Mouse (Mus musculus) intestine, embryonic 16.5 days (tissue): ENCODE results near the gene Dock7. TPM values are rescaled to one million over a fixed set of nuclear protein-coding genes. Genes with fewer than 3 reads are reported as not detected.
"Not testable (repeated sequence)": the region's sequence is repeated elsewhere in the genome, so short reads cannot be mapped to it uniquely, and the experiment has no call there.

Experiments
- ATAC-seq: fragments of 200-750 bp; cut with Nextera tagmentation; 2 replicates; pipeline ENCODE4 v1.8.0; 2017; ENCODE audit warnings: moderate TSS enrichment, moderate library complexity
- H3K27ac ChIP-seq: fragments of 300-500 bp; sonication (generic); 2 replicates; pipeline ENCODE4 v1.5.1; 2014; ENCODE audit warnings: mild to moderate bottlenecking, low read length
- H3K27me3 ChIP-seq: fragments of 300-500 bp; sonication (generic); replicated peaks from 2 replicates; pipeline ENCODE4 v1.6.1; 2014; ENCODE audit warnings: low read length, control low read depth, mixed read lengths; ENCODE audit not compliant: control insufficient read depth, insufficient read depth
- H3K36me3 ChIP-seq: fragments of 300-500 bp; sonication (generic); 2 replicates; pipeline ENCODE4 v1.6.1; 2014; ENCODE audit warnings: low read length, control low read depth; ENCODE audit not compliant: control insufficient read depth, insufficient read depth
- H3K4me1 ChIP-seq: fragments of 300-500 bp; sonication (generic); 2 replicates; pipeline ENCODE4 v1.6.1; 2014; ENCODE audit warnings: low read length, control low read depth, mixed read lengths; ENCODE audit not compliant: control insufficient read depth, insufficient read depth
- H3K4me2 ChIP-seq: fragments of 300-500 bp; sonication (generic); 2 replicates; pipeline ENCODE4 v1.6.1; 2014; ENCODE audit warnings: low read depth, low read length, control low read depth
- H3K4me3 ChIP-seq: fragments of 300-500 bp; sonication (generic); 2 replicates; pipeline ENCODE4 v1.5.1; 2014; ENCODE audit warnings: mild to moderate bottlenecking, low read length
- H3K9ac ChIP-seq: fragments of 300-500 bp; sonication (generic); 2 replicates; pipeline ENCODE4 v1.6.1; 2014; ENCODE audit warnings: low read depth, low read length
- H3K9me3 ChIP-seq: fragments of 300-500 bp; sonication (generic); 2 replicates; pipeline ENCODE4 v1.6.1; 2016; ENCODE audit warnings: low read length, control low read depth; ENCODE audit not compliant: control insufficient read depth
- WGBS: fragments of 180-500 bp; shearing (Covaris S2); extraction: QIAGEN DNeasy Blood & Tissue Kit; methylation state at CpG from one replicate; pipeline ENCODE4 v1.1.7; 2014; 5-methylcytosine and 5-hydroxymethylcytosine counted together
- polyA plus RNA-seq: library from polyadenylated mRNA; unstranded; fragments of >200 nt; fragmentation: Nextera tagmentation; extraction: Ambion mirVana; gene quantifications from 2 replicates; pipeline ENCODE4 v1.2.1, GENCODE M21; 2015

The Dock7 gene
- polyA plus RNA-seq, 1 experiment from 2014 or later: 32.8 TPM

DNA sequence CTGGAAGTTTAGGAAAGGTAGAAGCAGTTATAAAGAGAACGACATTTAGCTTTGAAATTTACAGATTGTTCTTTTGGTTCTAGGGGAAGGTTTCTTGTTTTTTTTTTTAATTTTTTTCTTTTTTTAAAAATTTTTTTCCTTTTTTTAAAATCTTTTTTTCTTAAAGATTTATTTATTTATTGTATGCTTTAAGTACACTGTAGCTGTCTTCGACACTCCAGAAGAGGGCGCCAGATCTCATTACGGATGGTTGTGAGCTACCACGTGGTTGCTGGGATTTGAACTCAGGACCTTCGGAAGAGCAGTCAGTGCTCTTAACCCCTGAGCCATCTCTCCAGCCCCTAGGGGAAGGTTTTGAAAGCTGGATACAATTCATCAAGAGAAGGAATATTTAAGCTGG is 182.5 kb downstream of the Dock7 start:
- not testable (repeated sequence) for ATAC-seq, H3K27ac ChIP-seq, H3K9ac ChIP-seq, H3K36me3 ChIP-seq, H3K4me1 ChIP-seq, H3K4me3 ChIP-seq, H3K9me3 ChIP-seq, H3K27me3 ChIP-seq, H3K4me2 ChIP-seq
- WGBS: 92% methylated on average over 6 of the region's 6 CpGs

DNA sequence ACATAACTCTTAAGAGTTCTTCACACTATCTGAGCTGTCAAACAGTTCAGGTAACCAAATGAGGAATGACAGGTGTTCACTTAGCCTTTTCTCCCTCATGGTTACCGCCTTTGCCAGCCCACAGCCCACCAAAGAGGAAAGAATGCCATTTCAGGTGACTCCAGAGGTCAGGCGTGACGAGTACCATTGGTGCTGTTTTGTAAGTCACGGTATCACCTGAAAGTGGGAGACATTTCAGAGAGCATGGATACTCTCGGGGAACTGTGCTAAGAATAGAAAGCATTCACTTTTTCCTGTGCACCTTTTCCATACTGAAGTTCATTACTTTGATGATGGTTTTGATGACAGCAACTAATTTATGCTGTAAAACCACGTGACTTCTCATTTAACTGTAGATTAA is 184.7 kb downstream of the Dock7 start:
- Histone ChIP-seq H3K9ac (no peak overlapping the region), H3K9me3 (no peaks in the 10 kb centered on the region), H3K36me3 (peaks cover 12% of the 10 kb centered on the region), H3K4me1 (no peaks in the 10 kb centered on the region), H3K27ac (no peak overlapping the region), H3K4me2 (no peak overlapping the region), H3K4me3 (no peak overlapping the region), H3K27me3 (no peaks in the 10 kb centered on the region)
- WGBS: 84% methylated on average over 6 of the region's 6 CpGs
- no peak for ATAC-seq

GRCm38 (mm10) chr4:98925250-98925781 is 195.4 kb downstream of the Dock7 start:
- Histone ChIP-seq H3K36me3 (no peaks in the 10 kb centered on the region), H3K4me2 (peak overlapping the region; percentile 61), H3K9ac (peak overlapping the region; percentile 98), H3K4me3 (peak overlapping the region; percentile 97), H3K27me3 (no peaks in the 10 kb centered on the region), H3K4me1 (peaks cover 9% of the 10 kb centered on the region), H3K27ac (0 out of 2 replicates have a peak overlapping the region, but pooled peaks have one; percentile 11), H3K9me3 (no peaks in the 10 kb centered on the region)
- no peak for ATAC-seq
- 15% methylated on average over 6 of the region's 6 CpGs for WGBS

DNA sequence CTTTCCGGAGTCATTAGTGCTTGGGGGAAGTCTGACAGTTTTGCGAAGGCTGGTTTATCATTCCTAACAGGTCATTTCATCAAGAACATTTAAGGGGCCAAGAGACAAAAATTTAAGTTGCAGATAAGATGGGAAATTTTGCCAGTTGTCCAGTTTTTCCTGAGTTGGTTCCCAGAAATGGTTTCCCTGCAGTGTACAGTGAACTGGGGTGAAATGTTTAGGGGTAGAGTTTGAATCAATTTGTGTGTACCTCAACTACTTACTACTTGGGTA is 195.9 kb downstream of the Dock7 start:
- Histone ChIP-seq H3K4me2 (peak overlapping the region; percentile 61), H3K9ac (peak overlapping the region; percentile 98), H3K36me3 (no peaks in the 10 kb centered on the region), H3K27me3 (no peaks in the 10 kb centered on the region), H3K4me3 (peak overlapping the region; percentile 97), H3K4me1 (peaks cover 9% of the 10 kb centered on the region), H3K27ac (peak overlapping the region; percentile 100), H3K9me3 (no peaks in the 10 kb centered on the region)
- ATAC-seq: no peak
- WGBS: 0% methylated on average over 2 of the region's 2 CpGs

GRCm38 (mm10) chr4:98924071-98924905 is 196.4 kb downstream of the Dock7 start:
- under 1% methylated on average over 66 of the region's 66 CpGs for WGBS
- peak; percentile 4 for ATAC-seq

GRCm38 (mm10) chr4:98923568-98924070 is 197.1 kb downstream of the Dock7 start, which contains the start of gene Usp1:
Usp1 (plus strand) TSS chr4:98923810.
- ATAC-seq: peak; percentile 45
- Histone ChIP-seq H3K27ac (peak within 1 kb of the TSS; percentile 100), H3K9ac (peak within 1 kb of the TSS; percentile 98), H3K36me3 (no peaks in the 10 kb centered on the region), H3K27me3 (no peaks in the 10 kb centered on the region), H3K4me1 (peaks cover 9% of the 10 kb centered on the region), H3K4me3 (peak within 1 kb of the TSS; percentile 97), H3K9me3 (0 out of 2 replicates have a peak, but pooled peaks cover 5% of the 10 kb centered on the region), H3K4me2 (peak within 1 kb of the TSS; percentile 88)
- WGBS: under 1% methylated on average over 67 of the region's 67 CpGs

More at GRCm38 (mm10) chr4:98924071-98924905, 196.4 kb downstream of the Dock7 start:
- Histone ChIP-seq H3K27me3 (no peaks in the 10 kb centered on the region), H3K4me3 (peak overlapping the region; percentile 97), H3K9ac (peak overlapping the region; percentile 98), H3K27ac (peak overlapping the region; percentile 100), H3K9me3 (0 out of 2 replicates have a peak, but pooled peaks cover 3% of the 10 kb centered on the region), H3K4me1 (peaks cover 9% of the 10 kb centered on the region), H3K4me2 (peak overlapping the region; percentile 61), H3K36me3 (no peaks in the 10 kb centered on the region)

GRCm38 (mm10) chr4:98922643-98923567 is 197.8 kb downstream of the Dock7 start:
- whole genome bisulfite sequencing: under 1% methylated on average over 53 of the region's 53 CpGs
- peak overlapping the region; percentile 100 for H3K27ac ChIP-seq
- H3K36me3 ChIP-seq: no peaks in the 10 kb centered on the region
- H3K27me3 ChIP-seq: no peaks in the 10 kb centered on the region
- peak; percentile 96 for ATAC-seq
- peaks cover 9% of the 10 kb centered on the region for H3K4me1 ChIP-seq
- 0 out of 2 replicates have a peak, but pooled peaks cover 5% of the 10 kb centered on the region for H3K9me3 ChIP-seq
- H3K9ac ChIP-seq: peak overlapping the region; percentile 98
- H3K4me2 ChIP-seq: peak overlapping the region; percentile 88
- H3K4me3 ChIP-seq: peak overlapping the region; percentile 97

- Histone ChIP-seq H3K27ac (peak overlapping the region; percentile 98), H3K4me3 (peak overlapping the region; percentile 80), H3K27me3 (no peaks in the 10 kb centered on the region), H3K4me1 (peaks cover 9% of the 10 kb centered on the region), H3K9me3 (0 out of 2 replicates have a peak, but pooled peaks cover 5% of the 10 kb centered on the region), H3K4me2 (peak overlapping the region; percentile 88), H3K36me3 (no peaks in the 10 kb centered on the region), H3K9ac (peak overlapping the region; percentile 96)
- 0 out of 2 replicates have a peak, but pooled peaks have one; percentile 0 for ATAC-seq
- 9% methylated on average over 18 of the region's 18 CpGs for WGBS
Measured at GRCm38 (mm10) chr4:98922061-98922642, 198.6 kb downstream of the Dock7 start.
